Mouse (Mus musculus) megakaryocyte, embryonic 14.5 days (primary cell): ENCODE data around the gene Lyst.

Experiments used
- FLI1 ChIP-seq: IDR thresholded peaks from 2 replicates; pipeline ENCODE4 v1.6.1; 2012; ENCODE audit warnings: low read length, inconsistent platforms, mixed read lengths
- GATA1 ChIP-seq: IDR thresholded peaks from 3 replicates; pipeline ENCODE4 v1.6.1; 2012; ENCODE audit warnings: mixed read lengths, low read length, inconsistent platforms, borderline replicate concordance

GRCm38 (mm10) chr13:13564116-13564515 lies 26.1 kb upstream of the Lyst start:
- TF ChIP-seq FLI1 (no peak), GATA1 (no peak)
